Mouse (Mus musculus) right cerebral cortex, postnatal 36 days (tissue): Measurements from ENCODE around the gene Sntb2.

Experiments used
- DNase-seq, 2 experiments: peaks; one replicate each; pipeline ENCODE4 v3.0.0; 2022; ENCODE audit warnings: low spot score in 2 of 2, mixed read lengths in 1 of 2

The Sntb2 gene

DNA sequence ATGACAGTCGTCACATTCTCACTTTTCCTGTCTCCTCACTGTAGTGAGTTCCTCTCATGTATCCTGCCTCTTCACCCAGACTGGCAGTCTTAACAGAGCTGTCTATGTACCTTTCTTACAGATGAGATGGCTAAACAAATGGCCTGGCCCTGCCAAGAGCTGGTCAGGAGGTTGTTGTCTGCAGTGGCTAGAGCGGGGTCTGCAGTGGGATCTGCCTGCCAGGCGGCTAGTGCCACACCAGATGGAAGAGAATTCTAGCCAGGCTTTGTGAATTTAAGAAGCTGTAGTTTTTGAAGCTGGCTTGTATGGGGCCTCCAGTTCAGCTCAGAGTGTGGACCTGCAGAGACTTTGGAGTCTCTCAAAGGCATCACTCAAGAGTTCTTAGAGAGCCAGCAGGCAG, 100.1 kb downstream of the Sntb2 start:
- no peak for DNase-seq

DNA sequence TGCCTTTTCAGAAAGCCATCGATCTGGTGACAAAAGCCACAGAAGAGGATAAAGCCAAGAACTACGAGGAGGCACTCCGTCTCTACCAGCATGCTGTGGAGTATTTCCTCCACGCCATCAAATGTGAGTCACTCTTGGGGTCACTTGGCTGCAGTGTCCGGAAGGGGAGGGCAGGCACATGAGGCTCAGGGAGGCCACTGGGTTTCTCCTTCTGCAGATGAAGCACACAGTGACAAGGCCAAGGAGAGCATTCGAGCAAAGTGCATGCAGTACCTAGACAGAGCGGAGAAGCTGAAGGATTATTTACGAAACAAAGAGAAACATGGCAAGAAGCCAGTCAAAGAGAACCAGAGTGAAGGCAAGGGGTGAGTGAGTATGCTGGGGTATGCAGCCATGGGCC, 101.1 kb downstream of the Sntb2 start:
- no peak for DNase-seq

DNA sequence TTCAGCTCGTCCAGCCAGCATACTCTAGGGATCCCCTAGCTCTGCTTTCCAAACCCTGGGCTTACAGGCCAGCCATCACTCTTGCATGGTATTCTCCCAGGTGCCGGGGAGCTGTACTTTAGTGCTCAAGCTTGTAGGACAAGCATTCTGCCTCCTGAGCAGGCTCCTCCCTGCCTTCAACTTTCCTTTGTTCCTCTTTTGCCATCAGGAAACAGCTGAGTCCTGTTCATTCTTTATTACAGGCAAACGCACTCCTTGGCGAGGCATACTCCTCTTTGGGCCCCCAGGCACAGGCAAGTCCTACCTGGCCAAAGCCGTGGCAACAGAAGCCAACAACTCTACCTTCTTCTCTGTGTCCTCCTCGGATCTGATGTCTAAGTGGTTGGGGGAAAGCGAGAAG, 105.1 kb downstream of the Sntb2 start:
- no peak for DNase-seq

DNA sequence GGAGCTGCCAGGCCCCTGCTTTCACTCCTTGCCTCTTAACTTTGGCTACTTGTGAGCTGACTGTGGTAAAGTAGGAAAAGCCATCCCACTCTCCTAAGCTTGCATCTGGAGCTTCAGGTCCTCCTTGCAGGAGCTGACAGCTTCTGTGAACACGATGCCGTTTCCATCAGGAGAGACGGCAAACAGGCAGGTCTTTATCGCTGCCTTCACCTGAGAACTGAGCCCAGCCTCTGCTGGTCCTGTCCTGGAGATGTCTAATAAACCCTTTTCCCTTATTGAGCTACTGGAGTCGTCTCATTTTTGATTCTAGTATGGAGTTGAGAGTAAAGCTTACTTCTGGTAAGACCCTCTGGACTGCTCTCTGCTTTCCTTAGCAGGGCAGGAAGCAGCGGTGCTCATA, 109.9 kb downstream of the Sntb2 start:
- no peak for DNase-seq

DNA sequence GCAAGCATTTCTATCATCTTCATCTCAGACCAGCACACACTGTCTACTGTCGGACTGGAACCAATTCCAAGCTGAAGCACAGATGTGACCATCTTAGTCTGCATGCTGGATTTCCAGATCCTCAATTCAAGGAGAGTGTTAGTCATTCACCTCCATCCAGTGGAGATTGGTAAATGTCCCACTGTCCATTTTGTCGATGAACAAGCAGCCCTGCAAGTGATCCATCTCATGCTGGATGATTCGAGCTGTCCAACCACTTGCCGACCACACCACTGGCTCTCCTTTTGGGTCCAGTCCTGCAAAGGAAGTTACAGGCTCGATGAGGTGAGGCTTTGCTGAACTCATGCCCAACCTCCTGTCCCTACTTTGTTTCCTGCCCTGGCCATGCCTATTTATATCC, 111.4 kb downstream of the Sntb2 start:
- no peak for DNase-seq

DNA sequence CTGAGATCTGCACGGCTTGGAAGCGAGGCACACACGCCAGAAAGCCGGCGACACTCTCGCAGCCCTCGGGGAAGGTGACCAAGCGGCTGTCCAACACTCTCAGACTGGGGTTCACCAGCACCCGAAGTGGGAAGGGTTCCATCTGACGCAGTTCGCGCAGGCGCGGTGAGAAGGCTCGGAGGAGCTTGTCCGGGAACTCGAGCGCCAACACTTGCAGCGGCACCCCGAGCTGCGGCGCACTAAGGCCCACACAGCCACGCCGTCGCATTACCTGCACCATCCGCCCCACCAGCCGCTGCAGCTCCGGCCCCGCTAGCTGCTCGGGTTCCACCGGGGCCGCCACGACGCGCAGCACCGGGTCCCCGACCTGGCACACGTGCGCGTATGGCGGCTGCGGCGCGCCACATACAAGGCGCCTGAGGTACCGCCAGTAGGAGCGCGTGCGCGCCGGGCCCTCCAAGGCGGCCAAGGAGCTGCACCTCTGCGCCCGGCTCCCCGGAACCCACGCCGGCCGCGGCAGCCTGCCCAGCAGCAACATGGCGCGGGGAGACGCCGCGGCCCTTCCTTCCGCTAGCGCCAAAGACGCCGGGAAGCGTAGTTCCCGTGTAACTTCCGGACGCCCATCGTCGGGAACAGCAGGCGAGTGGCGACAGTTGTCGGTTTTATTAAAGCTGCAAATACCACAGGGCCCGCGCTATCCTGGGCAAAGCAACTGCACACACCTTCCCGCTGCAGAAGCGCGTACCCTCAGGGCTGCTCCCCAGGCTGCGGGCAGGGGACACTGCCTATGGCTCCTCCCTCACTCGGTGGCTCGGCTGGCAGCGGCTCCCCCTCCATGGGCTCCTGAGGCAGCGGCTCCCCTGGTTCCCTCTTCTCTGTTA, 112.8 kb downstream of the Sntb2 start, which contains the start of gene Pdf:
Gene Pdf, minus strand, starts transcription at position 554 of the 881 bp plus-strand sequence.
- DNase-seq = peak; percentile 79 to 83

DNA sequence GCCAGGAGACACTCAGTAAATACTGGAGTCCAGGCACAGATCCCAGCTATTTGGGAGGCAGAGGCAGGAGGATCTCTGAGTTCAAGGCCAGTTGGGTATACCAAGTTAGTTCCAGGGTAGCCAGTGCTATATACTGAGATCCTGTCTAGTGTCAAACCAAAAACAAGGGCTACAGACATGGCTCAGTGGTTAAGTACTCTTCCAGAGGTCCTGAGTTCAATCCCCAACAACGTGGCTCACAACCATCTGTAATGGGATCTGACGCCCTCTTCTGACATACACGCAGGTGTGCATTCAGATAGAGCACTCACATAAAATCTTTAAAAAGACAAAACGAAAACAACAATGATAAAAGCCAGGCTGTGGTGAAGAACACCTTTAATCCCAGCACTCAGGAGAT, 113.9 kb downstream of the Sntb2 start:
- no peak for DNase-seq

DNA sequence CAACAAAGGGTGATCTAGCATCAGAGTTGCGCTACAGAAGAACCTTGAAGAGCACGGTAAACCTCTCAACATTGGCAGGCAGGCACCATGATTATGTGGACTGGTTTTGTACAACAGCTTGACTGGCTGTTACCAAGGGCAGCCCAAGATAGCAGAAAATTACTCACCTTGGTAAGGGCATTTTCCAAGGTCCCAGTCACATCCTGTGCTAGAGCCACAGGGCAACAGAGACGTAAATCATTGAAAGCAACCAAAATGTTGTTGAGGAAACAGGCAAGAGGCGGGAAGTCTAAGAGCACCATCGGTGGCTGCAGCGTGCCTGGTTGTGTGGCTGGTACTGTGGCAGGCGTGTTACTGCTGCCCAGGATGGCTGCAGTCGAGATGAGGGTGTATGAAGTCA, 116.5 kb downstream of the Sntb2 start:
- DNase-seq = no peak

DNA sequence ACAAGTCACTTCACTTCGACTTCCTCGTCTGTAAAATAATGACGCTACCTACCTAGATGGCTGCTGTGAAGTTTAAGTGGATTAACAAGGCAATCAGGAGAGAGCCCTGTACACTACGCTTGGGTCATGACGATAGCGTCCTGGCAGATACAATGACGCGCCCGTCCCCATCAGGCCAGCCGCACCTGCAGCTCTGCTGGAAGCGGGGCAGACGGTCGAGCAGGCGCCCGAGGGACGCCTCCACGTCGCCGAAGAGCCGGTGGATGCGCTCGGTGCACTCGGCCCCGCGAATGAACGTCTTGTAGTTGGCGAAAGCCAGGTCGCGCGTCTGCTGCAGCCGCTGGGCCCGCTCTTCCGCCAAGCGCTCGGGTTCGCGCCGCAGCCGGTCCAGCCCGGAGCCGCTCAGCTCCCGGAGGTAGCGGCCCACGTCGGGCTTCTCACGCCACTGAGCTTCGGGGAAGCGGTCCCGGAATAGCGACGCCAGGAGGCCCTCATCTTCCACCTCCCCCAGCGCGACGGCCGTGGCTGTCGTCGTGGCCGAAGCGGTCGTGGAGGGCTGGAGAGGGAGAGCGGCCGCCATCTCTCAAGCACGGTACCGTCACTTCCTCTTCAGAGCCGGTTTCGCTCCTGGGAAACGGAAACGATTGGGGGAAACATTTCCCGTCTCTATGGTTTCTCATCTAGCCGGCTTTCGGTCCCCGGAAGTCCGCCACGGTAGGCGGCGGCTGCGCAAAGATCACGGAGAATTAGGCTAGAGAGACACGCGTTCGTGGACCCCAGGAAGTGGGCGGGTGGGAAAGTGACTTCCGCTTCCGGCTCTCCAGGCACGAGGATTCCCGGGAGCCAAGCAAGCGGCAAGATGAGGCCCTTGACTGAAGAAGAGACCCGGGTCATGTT, 120.8 kb downstream of the Sntb2 start, which contains the start of the genes Cog8 and Nip7:
Gene Cog8, minus strand, starts transcription at position 614 of the 897 bp plus-strand sequence.
Gene Nip7, plus strand, starts transcription at position 802 of the 897 bp plus-strand sequence.
- DNase-seq = peak; percentile 96 to 98

DNA sequence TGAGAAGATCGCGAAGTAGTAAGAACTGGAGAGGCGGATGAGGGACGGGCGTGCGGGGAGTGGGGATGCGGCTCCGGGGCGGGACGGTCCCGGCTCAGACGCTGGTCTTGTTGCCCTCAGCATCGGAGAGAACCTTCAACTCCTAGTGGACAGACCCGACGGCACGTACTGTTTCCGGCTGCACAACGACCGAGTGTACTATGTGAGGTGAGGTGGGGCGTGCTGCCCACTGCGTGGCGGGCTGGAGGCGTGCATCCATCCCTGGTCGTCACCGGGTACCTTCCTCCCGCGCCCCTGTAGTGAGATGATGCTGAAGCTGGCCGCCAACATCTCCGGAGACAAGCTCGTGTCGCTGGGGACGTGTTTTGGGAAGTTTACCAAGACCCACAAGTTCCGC, 121.4 kb downstream of the Sntb2 start:
- no peak for DNase-seq

DNA sequence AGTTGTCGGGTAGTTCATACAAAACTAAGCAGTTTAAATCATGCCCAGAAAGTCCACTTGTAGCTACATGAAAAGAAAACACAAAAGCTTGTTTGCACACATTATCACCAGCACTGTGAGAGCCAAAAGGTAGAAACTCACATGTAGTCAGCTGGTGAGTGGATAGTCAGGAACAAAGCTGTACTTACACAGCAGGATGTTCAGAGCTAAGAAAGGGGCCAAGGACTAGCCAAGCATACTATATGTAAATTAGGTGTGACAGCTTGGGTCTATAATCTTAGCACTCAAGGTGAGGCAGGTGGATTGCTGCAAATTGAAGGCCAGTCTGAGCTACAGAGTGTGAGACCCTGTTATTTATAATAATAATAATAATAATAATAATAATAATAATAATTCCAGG, 127.1 kb downstream of the Sntb2 start:
- no peak for DNase-seq

DNA sequence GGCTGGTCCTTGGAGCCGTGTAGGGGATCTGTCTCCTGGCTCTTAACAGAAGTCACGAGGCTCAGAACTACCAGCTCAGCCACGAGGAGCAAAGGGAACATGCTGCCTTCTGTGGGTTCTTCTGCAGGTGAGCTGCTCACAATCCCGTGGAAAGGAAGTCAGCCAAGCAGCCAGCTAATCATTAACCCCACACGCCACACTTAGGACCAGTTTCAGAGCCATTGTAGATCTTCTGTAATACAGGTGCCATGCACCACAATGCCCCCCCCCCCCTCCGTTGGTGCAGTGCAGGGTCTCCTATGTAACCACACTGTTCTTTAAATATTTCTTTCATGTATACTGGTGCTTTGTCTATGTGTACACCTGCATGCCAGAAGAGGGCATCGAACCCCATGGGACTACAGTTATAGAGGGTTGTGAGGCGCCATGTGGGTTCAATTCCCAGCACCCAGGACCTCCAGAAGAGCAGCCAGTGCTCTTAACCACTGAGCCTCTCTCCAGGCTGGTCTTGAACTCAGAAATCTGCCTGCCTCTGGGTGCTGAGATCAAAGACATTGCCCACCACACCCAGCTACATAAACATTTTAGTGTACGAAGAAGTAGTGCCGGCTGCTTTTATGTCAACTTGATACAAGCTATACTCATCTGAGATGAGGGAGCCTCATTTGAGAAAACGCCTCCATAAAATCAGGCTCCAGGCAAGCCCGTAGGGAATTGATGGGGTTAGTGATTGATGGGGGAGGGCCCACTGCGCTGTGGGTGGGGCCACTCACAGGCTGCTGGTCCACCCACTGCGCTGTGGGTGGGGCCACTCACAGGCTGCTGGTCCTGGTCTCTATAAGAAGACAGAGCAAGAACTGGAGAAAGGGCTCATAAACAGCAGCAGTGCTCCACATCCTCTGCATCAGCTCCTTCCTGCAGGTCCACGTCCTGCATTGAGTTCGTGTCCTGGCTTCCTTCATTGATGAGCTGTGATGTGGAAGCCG, 130.3 kb downstream of the Sntb2 start, which contains the start of gene Tmed6:
Gene Tmed6, minus strand, starts transcription at position 134 of the 986 bp plus-strand sequence.
- no peak for DNase-seq
